Mouse (Mus musculus) intestine, embryonic 14.5 days (tissue): ENCODE measurements around the gene Tmem80. TPM values are rescaled to one million over a fixed set of nuclear protein-coding genes. Genes with fewer than 3 reads are reported as not detected.

Experiments used
- ATAC-seq: fragments of 200-750 bp; cut with Nextera tagmentation; replicated peaks from 2 replicates; pipeline ENCODE4 v1.8.0; 2017; ENCODE audit warnings: low read depth, moderate number of reproducible peaks, moderate TSS enrichment, moderate library complexity; ENCODE audit not compliant: low FRiP score, low TSS enrichment
- DNase-seq: peaks from one replicate; pipeline ENCODE4 v3.0.0-alpha.2; 2018; ENCODE audit warnings: low spot score
- H3K27ac ChIP-seq: fragments of 300-500 bp; sonication (generic); 2 replicates; pipeline ENCODE4 v1.5.1; 2014; ENCODE audit warnings: low read depth, mild to moderate bottlenecking, control low read depth
- H3K27me3 ChIP-seq: fragments of 300-500 bp; sonication (generic); replicated peaks from 2 replicates; pipeline ENCODE4 v1.6.1; 2014; ENCODE audit warnings: low read length, control low read depth; ENCODE audit not compliant: control insufficient read depth, insufficient read depth
- H3K36me3 ChIP-seq: fragments of 300-500 bp; sonication (generic); 2 replicates; pipeline ENCODE4 v1.6.1; 2014; ENCODE audit warnings: low read length, control low read depth; ENCODE audit not compliant: control insufficient read depth, insufficient read depth
- H3K4me1 ChIP-seq: fragments of 300-500 bp; sonication (generic); replicated peaks from 2 replicates; pipeline ENCODE4 v1.6.1; 2014; ENCODE audit warnings: low read length, control low read depth, mixed read lengths; ENCODE audit not compliant: control insufficient read depth, insufficient read depth
- H3K4me2 ChIP-seq: fragments of 300-500 bp; sonication (generic); 2 replicates; pipeline ENCODE4 v1.6.1; 2014; ENCODE audit warnings: low read length
- H3K4me3 ChIP-seq: fragments of 300-500 bp; sonication (generic); 2 replicates; pipeline ENCODE4 v1.5.1; 2014; ENCODE audit warnings: low read depth, low read length, control low read depth, mixed read lengths
- H3K9ac ChIP-seq: fragments of 300-500 bp; sonication (generic); 2 replicates; pipeline ENCODE4 v1.6.1; 2014; ENCODE audit warnings: mild to moderate bottlenecking, low read length
- H3K9me3 ChIP-seq: fragments of 300-500 bp; sonication (generic); 2 replicates; pipeline ENCODE4 v1.6.1; 2016; ENCODE audit warnings: low read length, control low read depth; ENCODE audit not compliant: control insufficient read depth
- WGBS: fragments of 180-500 bp; shearing (Covaris S2); extraction: QIAGEN DNeasy Blood & Tissue Kit; methylation state at CpG from one replicate; pipeline ENCODE4 v1.1.7; 2014; 5-methylcytosine and 5-hydroxymethylcytosine counted together
- polyA plus RNA-seq: library from polyadenylated mRNA; unstranded; fragments of >200 nt; fragmentation: Nextera tagmentation; extraction: Ambion mirVana; gene quantifications from 2 replicates; pipeline ENCODE4 v1.2.1, GENCODE M21; 2014

Gene Tmem80
- polyA plus RNA-seq, 1 experiment from 2014 or later: 23.1 TPM

- no peak overlapping the region for H3K9ac ChIP-seq
- no peaks in the 10 kb centered on the region for H3K36me3 ChIP-seq
- H3K27ac ChIP-seq: peak overlapping the region; percentile 44
- ATAC-seq: no peak
- H3K4me2 ChIP-seq: peak overlapping the region; percentile 43
- DNase-seq: no peak
- no peaks in the 10 kb centered on the region; the same call in none of the 2 replicates for H3K4me1 ChIP-seq
- 61% methylated on average over 6 of the region's 6 CpGs for WGBS
- no peaks in the 10 kb centered on the region for H3K27me3 ChIP-seq
- no peak overlapping the region for H3K4me3 ChIP-seq
- H3K9me3 ChIP-seq: no peaks in the 10 kb centered on the region
These were observed 12.9 kb downstream of the Tmem80 start for GRCm38 (mm10) chr7:141340476-141340875.

GRCm38 (mm10) chr7:141341689-141342226 is 14.2 kb downstream of the Tmem80 start:
- Histone ChIP-seq H3K4me3 (no peak overlapping the region), H3K27me3 (no peaks in the 10 kb centered on the region), H3K36me3 (no peaks in the 10 kb centered on the region), H3K4me1 (no peaks in the 10 kb centered on the region; the same call in none of the 2 replicates), H3K9me3 (no peaks in the 10 kb centered on the region), H3K4me2 (no peak overlapping the region), H3K9ac (no peak overlapping the region), H3K27ac (no peak overlapping the region)
- no peak for DNase-seq
- no peak for ATAC-seq
- WGBS: 82% methylated on average over 10 of the region's 10 CpGs

- Histone ChIP-seq H3K9me3 (no peaks in the 10 kb centered on the region), H3K27me3 (no peaks in the 10 kb centered on the region), H3K27ac (no peak overlapping the region), H3K9ac (no peak overlapping the region), H3K4me1 (no peaks in the 10 kb centered on the region; the same call in none of the 2 replicates), H3K36me3 (no peaks in the 10 kb centered on the region), H3K4me2 (no peak overlapping the region), H3K4me3 (no peak overlapping the region)
- DNase-seq: no peak
- ATAC-seq: no peak
- WGBS: 73% methylated on average over 2 of the region's 2 CpGs
These were observed 15.7 kb downstream of the Tmem80 start for GRCm38 (mm10) chr7:141343230-141343629.

GRCm38 (mm10) chr7:141343696-141344095 is 16.2 kb downstream of the Tmem80 start:
- H3K4me3 ChIP-seq: no peak overlapping the region
- DNase-seq (no peak), ATAC-seq (no peak)
- no peaks in the 10 kb centered on the region; the same call in none of the 2 replicates for H3K4me1 ChIP-seq
- H3K27me3 ChIP-seq: no peaks in the 10 kb centered on the region
- 58% methylated on average over 7 of the region's 7 CpGs for WGBS
- H3K9ac ChIP-seq: no peak overlapping the region
- H3K9me3 ChIP-seq: no peaks in the 10 kb centered on the region
- H3K36me3 ChIP-seq: no peaks in the 10 kb centered on the region
- no peak overlapping the region for H3K27ac ChIP-seq
- H3K4me2 ChIP-seq: no peak overlapping the region

GRCm38 (mm10) chr7:141344787-141345186 is 17.2 kb downstream of the Tmem80 start:
- H3K36me3 ChIP-seq: no peaks in the 10 kb centered on the region
- no peak overlapping the region for H3K27ac ChIP-seq
- H3K4me1 ChIP-seq: no peaks in the 10 kb centered on the region; the same call in 1 of the 2 replicates
- no peaks in the 10 kb centered on the region for H3K27me3 ChIP-seq
- H3K9me3 ChIP-seq: no peaks in the 10 kb centered on the region
- no peak overlapping the region for H3K4me2 ChIP-seq
- 91% methylated on average over 5 of the region's 5 CpGs for WGBS
- no peak overlapping the region for H3K9ac ChIP-seq
- no peak for DNase-seq
- ATAC-seq: no peak
- H3K4me3 ChIP-seq: no peak overlapping the region

- Histone ChIP-seq H3K9me3 (no peaks in the 10 kb centered on the region), H3K36me3 (no peaks in the 10 kb centered on the region), H3K4me2 (no peak overlapping the region), H3K4me1 (no peaks in the 10 kb centered on the region), H3K4me3 (no peak overlapping the region), H3K27ac (no peak overlapping the region; the same call in 1 of the 2 replicates), H3K27me3 (no peaks in the 10 kb centered on the region), H3K9ac (no peak overlapping the region)
- ATAC-seq: 0 out of 2 replicates have a peak, but pooled peaks have one; percentile 29
- 60% methylated on average over 6 of the region's 6 CpGs for WGBS
- no peak for DNase-seq
These were observed 23.5 kb downstream of the Tmem80 start for GRCm38 (mm10) chr7:141351061-141351460.

- Histone ChIP-seq H3K9ac (no peak overlapping the region), H3K4me3 (no peak overlapping the region), H3K36me3 (no peaks in the 10 kb centered on the region), H3K4me2 (no peak overlapping the region), H3K4me1 (no peaks in the 10 kb centered on the region), H3K27ac (no peak overlapping the region), H3K9me3 (no peaks in the 10 kb centered on the region), H3K27me3 (no peaks in the 10 kb centered on the region)
- no peak for DNase-seq
- no peak for ATAC-seq
- 81% methylated on average over 8 of the region's 8 CpGs for WGBS
These were observed 27.5 kb downstream of the Tmem80 start for GRCm38 (mm10) chr7:141355051-141355450.

- Histone ChIP-seq H3K27me3 (0 out of 2 replicates have a peak, but pooled peaks cover 3% of the 10 kb centered on the region), H3K9me3 (no peaks in the 10 kb centered on the region), H3K27ac (no peak overlapping the region), H3K4me3 (no peak overlapping the region), H3K36me3 (no peaks in the 10 kb centered on the region), H3K4me2 (no peak overlapping the region), H3K9ac (no peak overlapping the region), H3K4me1 (no peaks in the 10 kb centered on the region)
- peak; percentile 29 for ATAC-seq
- 66% methylated on average over 12 of the region's 12 CpGs for WGBS
- no peak for DNase-seq
These were observed 28.2 kb downstream of the Tmem80 start for GRCm38 (mm10) chr7:141355626-141356326.

- H3K27me3 ChIP-seq: 0 out of 2 replicates have a peak, but pooled peaks cover 7% of the 10 kb centered on the region
- H3K36me3 ChIP-seq: no peaks in the 10 kb centered on the region
- H3K9me3 ChIP-seq: no peaks in the 10 kb centered on the region
- WGBS: 77% methylated on average over 14 of the region's 14 CpGs
- H3K27ac ChIP-seq: no peak overlapping the region
- no peak overlapping the region for H3K4me2 ChIP-seq
- no peak overlapping the region for H3K9ac ChIP-seq
- ATAC-seq (no peak), DNase-seq (no peak)
- no peaks in the 10 kb centered on the region for H3K4me1 ChIP-seq
- H3K4me3 ChIP-seq: no peak overlapping the region
These were observed 29.4 kb downstream of the Tmem80 start for GRCm38 (mm10) chr7:141356971-141357370.
